Mouse (Mus musculus): ENCODE measurements around the gene Agxt.

Gene Agxt

DNA sequence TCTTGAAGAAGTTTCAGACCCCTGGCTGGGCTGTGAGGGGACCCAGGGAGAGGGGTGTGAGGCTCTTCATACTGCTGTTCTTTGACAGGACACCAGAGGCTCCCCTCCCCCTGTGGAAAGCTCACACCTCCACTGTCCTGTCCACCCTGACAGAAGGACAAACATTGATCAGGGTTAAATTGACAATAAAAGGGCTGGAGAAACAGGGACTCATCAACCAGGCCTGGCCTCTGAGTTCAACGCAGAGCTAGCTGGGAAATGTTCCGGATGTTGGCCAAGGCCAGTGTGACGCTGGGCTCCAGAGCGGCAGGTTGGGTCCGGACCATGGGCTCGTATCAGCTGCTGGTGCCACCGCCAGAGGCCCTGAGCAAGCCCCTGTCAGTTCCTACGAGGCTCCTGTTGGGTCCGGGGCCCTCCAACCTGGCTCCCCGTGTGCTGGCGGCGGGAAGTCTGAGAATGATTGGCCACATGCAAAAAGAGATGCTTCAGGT, at the start of gene Agxt:
Gene Agxt (plus strand): TSS at position 205 of the 491 bp plus-strand sequence.
- no peak for DNase-seq (ENCODE audit: extremely low spot score)

DNA sequence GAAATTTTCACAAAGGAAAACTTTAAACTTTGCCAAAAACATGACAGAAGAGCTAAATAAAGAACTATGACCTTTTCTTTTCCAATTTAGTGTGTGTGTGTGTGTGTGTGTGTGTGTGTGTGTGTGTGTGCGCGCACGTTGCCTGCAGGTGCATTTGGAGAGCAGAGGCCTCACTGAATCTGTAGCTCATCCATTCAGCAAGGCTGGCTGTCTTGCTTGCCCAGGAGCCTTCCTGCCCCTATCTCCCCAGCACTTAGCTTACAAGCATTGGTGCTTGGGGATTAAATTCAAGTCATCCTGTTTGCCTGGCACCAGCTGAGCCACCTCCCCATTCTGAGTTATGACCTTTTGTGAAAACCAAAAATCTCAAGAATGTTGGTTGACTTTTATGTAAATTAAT, 42.5 kb upstream of the Agxt start:
- no peak for DNase-seq (ENCODE audit: extremely low spot score)

DNA sequence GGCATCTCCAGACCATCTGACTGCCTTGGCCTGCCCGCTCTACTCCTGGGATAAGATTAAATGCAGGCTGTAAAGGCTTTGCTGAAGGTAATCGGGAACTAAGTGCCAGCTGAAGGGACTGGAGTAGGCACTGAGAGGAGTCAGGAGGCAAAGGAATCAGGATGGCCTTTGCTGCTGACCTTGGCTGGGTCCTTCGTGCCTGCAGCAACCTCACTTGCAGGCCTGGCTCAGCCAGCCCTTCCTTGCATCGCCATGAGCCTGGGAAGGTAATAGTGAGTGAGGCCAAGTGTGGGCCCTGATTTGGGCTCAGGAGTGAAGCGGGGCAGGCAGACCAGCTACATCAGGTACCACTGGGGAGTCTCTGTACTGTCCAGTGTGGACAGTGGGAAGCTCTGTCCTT, 36.1 kb upstream of the Agxt start:
- DNase-seq (ENCODE audit: extremely low spot score) = no peak

DNA sequence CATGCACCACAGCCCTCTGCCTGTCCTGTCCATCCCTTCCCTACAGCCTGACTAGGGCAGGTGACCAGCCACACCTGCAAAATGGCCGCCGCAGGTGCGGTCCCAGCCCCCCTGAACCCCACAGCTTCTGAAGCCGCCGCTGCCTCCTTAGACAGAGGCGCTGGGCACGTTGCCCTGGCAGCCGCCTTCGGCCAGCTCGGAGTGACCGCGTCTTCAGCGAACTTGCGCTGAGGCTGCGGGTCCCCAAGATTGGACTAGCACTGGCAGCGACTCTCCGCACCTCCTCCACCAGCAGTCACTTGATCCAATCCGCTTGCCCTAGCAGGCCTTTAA, 34.8 kb upstream of the Agxt start:
- DNase-seq (ENCODE audit: extremely low spot score) = no peak

DNA sequence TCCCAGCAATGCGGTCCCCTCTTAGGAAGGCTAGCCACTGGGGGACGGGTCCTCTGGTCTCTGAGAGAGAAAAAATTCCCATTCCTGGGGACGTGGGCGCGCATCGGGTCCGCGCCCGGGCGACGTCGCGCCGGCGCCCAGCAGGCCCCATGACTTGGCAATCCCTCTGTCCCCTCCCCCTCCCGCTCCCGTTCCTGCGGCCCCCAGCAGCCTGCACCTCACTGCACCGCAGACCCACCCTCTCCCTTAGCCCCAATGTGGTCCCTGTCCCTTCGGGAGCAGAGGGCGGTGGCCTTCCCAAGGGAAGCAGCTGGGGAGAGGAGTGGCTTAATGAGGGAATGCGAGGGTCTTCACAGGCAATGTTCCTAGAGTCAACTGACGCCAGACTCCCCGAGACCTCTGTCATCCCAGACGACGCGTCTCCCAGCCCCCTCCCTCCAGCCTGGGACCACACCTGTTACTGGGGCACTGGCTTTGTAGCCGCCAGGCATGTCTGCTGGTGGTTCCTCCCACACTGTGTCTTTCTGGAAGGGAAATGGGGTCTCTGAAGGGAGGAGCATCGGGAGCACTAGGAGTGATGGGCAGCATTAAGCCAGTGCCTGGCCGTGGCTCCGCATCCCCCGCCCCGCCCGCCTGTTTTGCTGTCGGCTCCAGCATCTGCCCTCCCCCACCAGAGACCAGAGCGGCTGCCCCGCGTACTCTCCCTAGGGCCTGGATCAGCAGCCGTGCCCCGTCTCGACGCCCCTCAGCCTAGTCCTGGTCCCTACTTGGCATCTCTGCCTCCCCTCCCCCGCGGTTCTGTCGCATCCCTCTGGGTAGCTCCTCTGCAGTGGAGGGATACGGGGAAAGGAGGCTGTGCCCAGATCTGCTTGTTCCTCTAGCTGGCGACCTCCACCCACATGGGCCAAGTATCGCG, 34.2 kb upstream of the Agxt start:
- peak; percentile 54 for DNase-seq (ENCODE audit: extremely low spot score)

DNA sequence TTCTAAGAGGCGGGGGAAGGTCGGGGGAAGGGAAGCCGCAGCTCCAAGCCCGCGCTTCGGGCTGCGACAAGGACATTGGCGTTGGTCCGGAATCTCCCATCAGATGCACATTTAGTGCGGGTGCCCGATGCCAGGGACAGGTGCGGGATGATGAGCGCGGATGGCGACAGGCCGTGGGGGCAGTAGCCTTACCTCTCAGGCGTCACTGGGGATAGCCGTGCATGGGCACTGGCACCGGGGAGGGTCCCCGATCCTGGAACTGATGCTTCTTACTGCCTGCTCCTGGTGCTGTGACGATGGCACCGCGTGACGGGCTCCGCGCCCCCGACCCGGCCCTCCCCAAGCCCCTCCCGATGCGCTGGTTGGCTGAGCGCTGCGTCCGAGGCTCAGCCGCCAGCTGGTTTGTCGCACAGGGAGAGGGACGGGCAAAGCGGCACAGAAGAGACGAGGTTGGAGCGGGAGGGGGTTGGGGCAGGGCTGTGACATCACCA, 33.4 kb upstream of the Agxt start, which contains the start of gene Kif1a:
Gene Kif1a (minus strand): TSS at position 381 of the 491 bp plus-strand sequence.
- DNase-seq (ENCODE audit: extremely low spot score) = peak; percentile 68

DNA sequence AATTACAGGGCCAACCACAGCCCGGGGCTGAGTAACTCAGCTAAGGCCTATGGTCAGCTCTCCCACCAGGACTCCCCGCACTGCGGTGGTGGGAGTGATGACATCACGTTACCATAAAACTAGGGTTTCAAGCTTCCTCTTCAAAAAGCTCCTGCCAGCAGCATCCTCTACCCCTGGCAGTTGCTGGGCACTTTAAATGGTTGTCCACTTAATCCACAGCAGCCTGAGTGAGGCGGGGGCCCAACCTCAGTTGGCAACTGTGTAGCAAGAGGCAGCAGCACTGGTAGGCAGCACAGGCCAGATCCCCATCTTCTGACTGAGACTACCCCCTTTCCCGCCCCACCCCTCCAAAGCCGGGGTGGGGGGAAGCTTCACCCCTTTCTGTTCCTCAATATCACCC, 32.3 kb upstream of the Agxt start:
- no peak for DNase-seq (ENCODE audit: extremely low spot score)

DNA sequence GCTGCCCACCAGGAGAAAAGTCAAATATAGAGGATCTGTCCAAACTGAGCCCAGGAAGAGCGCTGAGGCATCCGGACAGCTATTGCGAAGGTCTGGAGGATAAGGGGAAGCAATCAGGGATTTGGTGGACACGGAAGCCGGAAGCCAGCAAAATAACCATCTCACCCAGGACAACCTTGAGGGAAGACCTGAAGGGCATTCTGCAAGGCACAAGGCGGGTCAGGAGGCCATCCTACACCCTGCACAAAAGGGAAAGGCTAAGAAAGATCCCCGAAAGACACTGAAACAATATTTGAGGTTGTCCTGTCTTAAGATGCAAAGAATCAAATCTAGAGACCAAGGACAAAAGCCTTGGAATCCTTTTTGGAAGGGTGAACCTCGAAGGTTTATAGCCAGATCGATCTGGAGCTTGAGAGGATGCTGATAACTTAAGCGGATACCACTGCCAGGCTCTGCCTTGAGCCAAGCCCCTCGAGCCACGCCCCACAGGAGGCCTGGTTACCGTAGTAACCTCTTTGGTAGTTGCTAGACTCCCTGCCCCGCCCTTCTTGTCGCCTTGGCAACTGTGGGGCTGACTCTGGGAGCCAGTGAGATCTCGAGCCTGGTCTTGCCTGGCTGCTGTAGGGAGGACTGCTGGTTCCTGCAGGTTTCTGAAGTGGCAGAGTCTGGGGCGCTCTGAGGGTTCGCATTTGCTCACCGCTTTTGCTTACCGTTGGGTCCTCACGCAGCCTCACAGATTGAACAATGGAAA, 20.2 kb upstream of the Agxt start:
- peak; percentile 92 for DNase-seq (ENCODE audit: extremely low spot score)

- no peak for DNase-seq (ENCODE audit: extremely low spot score)
Observed at GRCm38 (mm10) chr1:93115471-93115870, 19.6 kb upstream of the Agxt start.

- no peak for DNase-seq (ENCODE audit: extremely low spot score)
Observed at GRCm38 (mm10) chr1:93118816-93119215, 16.2 kb upstream of the Agxt start.

DNA sequence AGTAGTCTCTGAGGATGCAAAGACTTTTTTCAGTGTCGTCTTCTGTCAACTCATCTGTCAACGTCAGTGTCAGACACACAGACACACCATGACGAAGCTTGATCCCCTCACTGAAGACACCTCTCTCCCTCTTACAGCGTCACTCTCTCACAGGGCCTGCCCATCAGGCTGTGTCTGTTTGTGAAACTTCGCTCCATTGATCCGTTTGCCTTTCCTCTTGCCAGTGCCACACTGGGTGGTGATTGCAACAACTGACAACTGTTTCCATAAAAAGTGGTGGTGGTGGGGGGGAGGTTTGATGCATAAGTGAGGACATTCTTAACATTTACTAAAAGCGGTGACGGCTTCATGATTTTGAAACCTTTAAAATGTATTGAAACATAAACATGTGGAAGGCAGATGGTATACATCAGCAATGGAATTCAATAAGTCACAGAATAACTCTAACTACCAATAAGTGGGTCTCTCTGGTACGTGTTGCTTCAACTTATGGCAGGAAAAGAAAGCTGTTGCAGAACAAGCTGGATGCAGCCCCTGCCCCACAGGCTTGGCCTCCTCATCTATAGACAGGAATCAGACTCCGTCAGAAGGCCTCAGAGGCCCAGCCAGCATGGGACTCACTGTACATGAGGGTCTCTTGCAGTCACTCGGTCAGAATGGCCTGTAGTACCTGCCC, 11.7 kb upstream of the Agxt start:
- no peak for DNase-seq (ENCODE audit: extremely low spot score)

DNA sequence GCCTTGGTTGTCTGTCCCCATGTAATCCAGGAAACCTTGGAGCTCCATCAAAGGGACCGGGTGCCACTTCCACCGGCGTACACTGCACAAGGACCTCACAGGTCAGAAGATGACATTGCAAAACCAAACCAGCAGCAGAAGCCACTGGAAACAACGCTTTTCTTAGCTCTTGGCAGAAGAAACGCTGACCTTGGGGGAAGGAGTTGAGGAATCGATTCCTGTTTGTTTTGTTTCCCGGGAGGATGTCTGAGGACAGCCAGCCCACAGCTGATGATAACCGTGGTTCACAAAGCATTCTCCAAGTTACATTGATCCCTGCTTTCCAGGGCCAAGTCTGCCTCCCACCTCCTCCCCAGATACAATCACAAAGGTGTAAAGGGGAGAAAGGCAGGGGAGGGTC, 11.0 kb upstream of the Agxt start:
- DNase-seq (ENCODE audit: extremely low spot score) = no peak

DNA sequence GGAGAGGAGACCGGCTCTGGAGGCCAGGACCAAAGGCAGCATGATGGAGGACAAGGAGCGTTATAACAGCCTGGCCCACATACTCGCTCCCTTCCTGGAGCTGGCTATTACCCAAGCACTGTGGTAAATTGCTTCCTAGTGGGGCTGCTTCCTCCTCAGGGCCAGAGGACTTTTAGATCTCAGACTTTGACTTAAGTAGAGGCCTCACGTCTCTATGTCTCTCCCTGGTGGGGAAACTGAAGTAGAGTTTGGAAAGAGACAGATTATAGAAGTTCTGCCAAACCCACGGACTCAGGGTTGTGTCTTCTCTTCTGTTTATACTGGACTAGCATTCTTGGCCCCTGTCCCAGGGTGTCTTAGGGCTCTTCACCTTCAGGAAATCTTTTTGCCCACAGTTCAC, 9.8 kb upstream of the Agxt start:
- no peak for DNase-seq (ENCODE audit: extremely low spot score)

GRCm38 (mm10) chr1:93128209-93128608, 6.8 kb upstream of the Agxt start:
- no peak for DNase-seq (ENCODE audit: extremely low spot score)

DNA sequence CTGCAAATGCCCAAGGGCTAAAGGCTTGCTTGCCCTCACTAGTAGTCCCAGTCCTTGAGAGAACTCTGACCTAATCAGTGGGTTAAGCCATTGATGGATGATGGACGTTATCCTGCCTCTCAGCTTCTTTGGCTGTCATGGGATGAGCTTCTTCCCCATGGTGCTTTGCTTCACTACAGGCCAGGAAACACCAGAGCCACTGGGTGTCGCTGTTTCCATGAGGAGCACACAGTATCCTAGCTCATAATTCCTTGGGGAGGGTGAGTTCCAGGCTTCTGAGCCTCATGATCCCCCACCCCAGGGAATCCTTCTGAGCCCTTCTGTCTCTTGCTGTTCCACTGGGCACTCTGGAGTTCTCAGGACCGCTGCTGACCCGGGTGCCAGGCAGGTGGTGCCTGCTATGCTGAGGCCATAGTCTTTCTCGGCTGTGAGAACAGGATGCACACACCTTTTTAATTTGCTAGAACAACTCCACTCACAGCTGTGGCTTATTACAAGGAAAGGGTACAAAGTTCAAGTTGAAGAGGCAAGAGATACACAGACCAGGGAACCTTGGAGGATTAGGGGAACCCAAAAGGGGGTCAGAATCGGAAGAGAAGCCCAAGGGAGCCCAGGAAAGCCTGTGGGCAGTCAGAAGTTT, 6.2 kb upstream of the Agxt start:
- DNase-seq (ENCODE audit: extremely low spot score) = peak; percentile 54

DNA sequence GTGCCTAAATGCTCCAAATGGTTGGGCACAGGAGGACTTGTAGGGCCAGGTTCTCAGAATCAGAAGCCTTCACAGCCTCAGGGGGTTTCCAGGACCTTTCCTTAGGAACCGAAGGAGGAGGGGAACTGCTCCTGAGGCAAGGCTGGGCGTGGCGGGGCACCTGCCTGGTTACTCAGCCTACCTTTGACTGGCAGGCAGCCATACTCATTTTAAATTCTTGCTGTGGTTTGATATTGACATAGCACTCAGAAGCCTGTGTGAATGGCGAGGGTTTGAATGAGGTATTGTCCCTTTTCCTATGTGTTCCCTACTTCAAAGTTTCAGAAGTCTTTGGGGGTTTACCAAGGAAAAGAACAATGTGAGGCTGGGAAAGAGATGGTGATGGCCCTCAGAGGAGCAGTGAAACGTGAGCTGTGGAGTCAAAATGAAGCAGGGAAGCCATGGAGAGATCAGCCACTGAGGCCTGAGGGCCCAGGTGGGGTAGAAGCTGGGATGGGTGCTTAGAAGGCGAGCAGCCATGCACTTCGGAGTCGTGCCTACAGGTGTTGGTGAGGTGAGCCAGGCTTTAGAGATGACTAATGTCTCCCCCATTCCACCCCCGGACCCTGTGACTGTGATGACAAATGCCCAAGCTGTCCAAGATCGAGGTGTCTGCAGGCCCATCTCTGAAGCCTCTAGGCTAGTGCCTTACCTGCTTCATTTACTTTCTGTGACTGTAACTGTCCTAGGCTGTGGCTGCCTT, 4.6 kb upstream of the Agxt start:
- no peak for DNase-seq (ENCODE audit: extremely low spot score)

DNA sequence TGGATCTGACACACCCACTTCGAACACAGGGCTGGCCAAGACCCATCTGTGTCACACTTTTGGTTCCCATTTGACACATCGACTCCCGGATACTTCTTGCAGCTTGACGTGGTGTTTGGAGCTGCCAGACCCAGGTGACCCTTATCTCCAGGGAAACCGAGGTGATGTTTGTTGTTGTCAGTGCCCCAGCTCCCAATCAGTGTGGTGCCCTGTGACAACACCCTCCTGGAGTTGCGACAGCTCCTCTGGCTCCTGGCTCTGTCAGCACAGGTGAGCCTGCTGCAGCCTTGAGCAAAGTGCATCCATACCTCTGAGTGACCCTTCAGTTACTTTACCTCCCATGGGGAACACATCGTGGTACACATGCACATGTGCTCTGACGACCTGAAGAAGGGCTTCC, 2.4 kb upstream of the Agxt start:
- no peak for DNase-seq (ENCODE audit: extremely low spot score)

GRCm38 (mm10) chr1:93138534-93138933, 3.5 kb downstream of the Agxt start:
- DNase-seq (ENCODE audit: extremely low spot score) = no peak

- no peak for DNase-seq (ENCODE audit: extremely low spot score)
Observed at GRCm38 (mm10) chr1:93139713-93140112, 4.7 kb downstream of the Agxt start.

DNA sequence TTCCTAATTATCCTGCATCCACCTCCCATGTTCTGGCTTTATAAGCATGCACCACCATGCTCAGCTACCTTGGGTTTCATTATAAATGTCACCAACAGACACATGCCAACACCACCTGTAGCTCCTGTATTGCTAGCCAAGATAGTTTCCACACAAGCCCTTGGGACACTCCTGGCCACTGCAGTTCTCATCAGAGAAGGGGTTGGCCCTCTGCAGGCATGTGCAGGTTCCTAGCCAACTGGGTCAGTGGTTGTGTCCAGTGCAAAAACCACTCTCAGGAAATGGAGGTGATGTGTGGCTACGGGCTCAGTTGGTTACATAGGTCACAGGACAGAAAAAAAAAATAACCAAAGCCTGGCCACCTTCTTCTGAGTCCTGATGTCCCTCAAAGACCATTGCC, 7.8 kb downstream of the Agxt start:
- no peak for DNase-seq (ENCODE audit: extremely low spot score)

DNA sequence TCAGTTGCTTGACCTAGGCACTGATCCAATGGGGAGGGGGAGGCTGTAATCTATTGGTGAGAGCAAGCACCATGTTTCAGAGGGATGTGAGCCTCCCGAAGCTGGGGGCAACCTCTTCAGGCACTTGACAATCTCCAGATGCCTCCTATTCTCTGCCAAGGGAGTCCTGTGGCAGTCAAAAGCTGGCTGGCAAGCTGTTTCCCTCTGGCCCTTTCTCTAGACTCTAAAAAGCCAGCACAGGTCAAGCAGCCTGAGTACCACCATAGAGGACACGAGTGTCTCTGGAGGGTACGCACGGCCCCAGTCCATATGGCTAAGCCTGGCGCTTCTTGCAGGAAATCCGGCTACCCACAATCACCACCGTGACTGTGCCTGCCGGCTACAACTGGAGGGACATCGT, 9.1 kb downstream of the Agxt start:
- no peak for DNase-seq (ENCODE audit: extremely low spot score)
